Mouse (Mus musculus) testis, adult 2 months (tissue): ENCODE measurements at regions not wholly inside any gene's neighbourhood (a gene's known extent, or its start where the extent isn't known, plus 50 kb on each side); places are given as distances from the start of the nearest gene placed in this dataset.

Source experiments
- CTCF ChIP-seq: fragments of 200-500 bp; IDR thresholded peaks from 2 replicates; pipeline ENCODE4 v1.5.1; 2012; ENCODE audit warnings: low read depth, mild to moderate bottlenecking, inconsistent platforms, low read length, moderate library complexity; ENCODE audit not compliant: control insufficient read depth, insufficient read depth, insufficient replicate concordance
- POLR2A ChIP-seq: fragments of 200-500 bp; IDR thresholded peaks from 2 replicates; pipeline ENCODE4 v1.6.1; 2012; ENCODE audit warnings: low read depth, mild to moderate bottlenecking, inconsistent platforms, low read length, moderate library complexity; ENCODE audit not compliant: control insufficient read depth

DNA sequence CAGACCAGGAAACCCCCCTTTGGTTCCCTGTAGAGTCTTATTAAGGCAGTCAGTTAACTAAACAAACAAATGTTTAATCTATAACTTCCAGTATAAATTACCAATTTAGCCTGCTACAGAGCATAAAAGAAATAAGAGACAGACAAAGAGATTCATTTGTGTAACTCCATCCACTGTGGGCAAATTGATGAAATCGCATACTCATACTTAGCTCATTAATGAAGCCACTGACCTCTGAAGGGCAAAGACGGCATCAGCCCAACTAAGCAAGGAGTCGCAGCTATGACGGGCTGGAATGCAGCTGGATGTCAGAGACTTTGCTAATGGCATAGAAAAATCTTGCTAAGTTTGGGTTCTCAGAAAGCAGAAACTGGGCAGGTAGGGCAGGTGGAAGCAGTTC is 241.3 kb downstream of the Arpp21 start:
- no peak for TF ChIP-seq CTCF
- TF ChIP-seq POLR2A: no peak
